Mouse (Mus musculus) lung, postnatal 4 days (tissue): ENCODE measurements around the gene Efcab6.
"Not testable (repeated sequence)": the region's sequence is repeated elsewhere in the genome, so short reads cannot be mapped to it uniquely, and the experiment has no call there.

ENCODE experiments used
- DNase-seq, 2 experiments: peaks; one replicate each; pipeline ENCODE4 v3.0.0; 2021

Efcab6 gene

DNA sequence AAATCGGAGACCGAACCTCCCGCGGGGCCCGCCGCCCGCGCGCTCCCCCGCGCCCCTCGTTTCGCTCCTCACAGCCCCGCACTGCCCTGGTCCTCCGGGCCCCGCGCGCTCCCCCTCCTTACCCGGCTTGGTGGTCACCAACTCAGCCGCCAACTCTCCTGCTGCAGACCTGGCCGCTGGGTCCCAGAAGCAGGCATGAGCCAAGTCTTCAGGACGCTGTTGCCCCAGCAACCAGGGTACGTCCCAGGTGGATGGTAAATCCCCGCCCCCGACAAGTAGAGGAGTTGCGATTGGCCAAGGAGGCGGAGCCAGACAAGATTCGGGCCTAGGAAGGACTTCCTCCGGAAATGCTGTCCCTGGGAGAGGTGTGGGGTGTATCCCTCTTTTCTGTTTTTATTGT is at the start of gene Efcab6:
TSS of gene Efcab6 (minus strand) at position 240 of the 400 bp plus-strand sequence.
- DNase-seq: no peak

DNA sequence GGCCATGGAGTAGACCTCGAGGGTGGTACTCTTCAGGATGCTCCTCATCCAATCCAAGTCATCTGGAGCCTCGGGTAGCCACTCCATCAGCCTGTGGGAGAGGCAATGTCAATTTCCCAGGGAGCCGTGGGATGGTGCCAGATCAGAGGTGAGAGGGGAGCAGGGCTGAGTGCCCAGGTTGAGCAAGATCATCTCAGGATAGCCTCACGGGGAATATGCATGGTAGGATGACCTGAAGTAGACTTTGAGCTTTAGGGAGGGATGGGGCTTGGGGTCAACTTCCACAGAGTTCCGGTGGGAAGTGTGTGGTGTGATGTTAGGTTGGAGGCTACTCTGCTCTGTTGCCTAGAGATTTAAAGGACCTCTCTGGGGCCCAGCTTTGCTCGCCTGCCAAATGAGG is 48.7 kb upstream of the Efcab6 start:
- DNase-seq: no peak

DNA sequence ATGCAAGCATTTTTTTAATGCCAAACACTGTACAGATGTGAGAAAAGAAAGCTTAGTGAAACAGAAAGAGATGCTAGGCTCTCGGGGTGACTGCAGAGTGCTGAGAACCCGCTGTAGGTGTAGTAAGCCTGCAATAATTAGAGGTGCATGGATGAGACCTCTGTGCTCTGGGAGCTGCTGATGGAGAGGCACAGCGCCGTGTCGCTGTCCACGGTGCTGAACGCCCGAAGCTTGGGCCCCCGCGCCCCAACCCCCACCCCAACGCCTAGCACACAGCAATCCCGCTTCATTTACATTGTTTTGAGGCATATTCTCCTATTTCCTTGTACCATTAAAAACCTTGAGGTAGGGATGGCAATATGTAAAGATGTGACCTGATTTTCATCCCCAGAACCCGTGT is 43.7 kb upstream of the Efcab6 start:
- peak in 1 of 2 experiments; percentile 30 for DNase-seq

DNA sequence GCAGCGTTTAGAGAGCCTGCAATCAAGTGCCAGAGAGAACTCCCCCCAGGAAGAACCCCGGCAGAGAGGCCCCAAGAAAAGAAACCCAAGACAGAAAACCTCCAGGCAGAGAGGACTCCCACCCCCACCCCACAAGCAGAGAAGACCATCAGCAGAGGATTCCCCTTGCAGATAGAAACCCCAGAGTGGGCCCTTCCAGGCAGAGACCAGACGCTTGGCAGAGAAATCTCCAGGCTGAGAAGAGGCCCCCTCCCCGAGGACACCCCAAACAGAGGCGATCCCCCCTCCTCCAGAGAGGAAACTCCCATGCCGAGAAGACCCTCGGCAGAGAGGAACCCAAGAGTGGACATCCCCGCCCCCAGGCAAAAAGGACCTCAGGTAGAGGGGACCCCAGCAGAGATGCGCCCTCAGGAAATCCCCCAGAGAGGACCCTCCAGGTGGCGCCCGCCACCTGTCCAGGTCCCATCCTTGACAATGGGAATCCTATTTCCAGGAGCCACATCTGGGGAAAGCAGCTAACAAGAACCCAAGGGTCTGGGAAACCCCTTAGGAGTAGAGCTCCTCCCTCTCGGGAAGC is 40.8 kb upstream of the Efcab6 start:
- no peak for DNase-seq

DNA sequence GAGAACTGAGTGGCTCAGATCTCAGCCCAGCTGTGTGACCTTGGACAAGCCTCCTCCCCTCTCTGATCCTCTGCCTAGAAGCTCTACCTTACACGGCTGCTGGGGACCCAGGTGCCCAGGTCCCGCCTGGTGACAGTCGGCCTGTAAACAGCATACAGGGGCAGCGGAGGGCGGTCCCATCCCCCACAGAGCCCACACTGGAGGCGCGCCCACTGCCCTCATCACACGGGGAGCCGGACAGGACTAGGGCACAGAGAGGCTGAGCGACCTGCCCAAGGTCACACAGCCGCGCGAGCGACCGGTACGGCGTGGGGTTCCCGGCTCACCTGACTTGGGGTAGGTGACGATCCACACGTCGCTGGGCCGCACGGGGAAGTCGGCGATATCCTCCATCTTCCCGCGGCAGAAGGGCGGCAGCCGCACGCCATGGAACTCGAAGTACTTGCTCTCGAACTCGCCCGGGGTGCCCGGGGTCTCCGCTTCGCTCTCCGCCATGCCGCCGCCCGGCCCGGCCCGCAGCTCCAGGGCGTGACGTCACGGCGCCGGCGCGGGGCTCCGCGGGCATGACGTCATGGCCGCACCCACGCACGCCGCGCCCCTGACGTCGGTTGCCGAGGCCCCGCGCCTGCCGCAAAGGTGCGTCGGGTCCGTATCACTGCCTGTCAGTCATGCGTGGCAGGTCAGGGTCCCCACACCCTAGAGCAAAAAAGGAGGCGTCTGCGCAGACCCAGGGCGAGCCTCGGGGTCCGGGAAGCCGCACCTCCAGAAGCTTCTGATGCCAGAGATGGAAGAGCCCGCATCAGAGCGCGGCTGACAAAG is 40.1 kb upstream of the Efcab6 start, which contains the start of gene Sult4a1:
TSS of gene Sult4a1 (minus strand) at position 650 of the 819 bp plus-strand sequence.
- DNase-seq: no peak

DNA sequence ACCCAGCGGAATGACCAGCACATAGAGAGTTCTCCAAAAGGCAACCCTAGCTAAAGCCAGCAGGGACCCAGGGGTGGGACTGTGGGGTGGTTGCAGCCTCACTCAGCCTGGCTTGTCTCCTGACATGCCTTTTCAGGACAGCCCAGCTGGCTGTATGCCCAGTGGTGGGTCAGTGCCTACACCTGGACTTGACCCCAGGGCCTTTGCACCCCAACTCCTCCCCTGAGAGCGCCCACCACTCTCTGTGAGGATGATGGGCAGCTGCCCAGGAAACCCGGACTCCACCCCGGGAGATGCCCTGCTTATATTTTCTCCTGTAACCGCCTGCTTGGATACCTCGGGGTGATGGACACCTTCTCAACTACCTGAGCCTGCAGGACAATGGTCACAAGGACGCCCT is 39.4 kb upstream of the Efcab6 start:
- no peak for DNase-seq

DNA sequence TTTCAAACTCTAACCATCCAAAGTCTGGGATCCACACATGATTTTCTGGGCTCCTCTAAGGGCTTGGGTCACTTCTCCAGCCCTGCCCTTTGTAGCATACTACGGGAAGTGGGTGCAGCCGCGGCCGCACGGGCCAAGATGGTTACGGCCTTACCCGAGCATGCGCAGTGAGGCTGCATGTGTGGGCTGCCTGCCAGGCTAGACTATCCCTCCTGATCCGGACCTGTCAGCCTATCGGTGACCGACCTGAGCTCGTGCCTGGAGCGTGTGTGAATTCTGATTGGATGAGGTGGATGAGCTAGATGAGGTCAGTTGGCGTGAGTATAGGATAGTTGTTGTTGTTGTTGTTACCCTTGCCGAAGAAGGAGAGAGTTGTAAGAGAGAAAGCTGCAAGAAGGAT is 32.4 kb upstream of the Efcab6 start:
- not testable (repeated sequence) for DNase-seq

DNA sequence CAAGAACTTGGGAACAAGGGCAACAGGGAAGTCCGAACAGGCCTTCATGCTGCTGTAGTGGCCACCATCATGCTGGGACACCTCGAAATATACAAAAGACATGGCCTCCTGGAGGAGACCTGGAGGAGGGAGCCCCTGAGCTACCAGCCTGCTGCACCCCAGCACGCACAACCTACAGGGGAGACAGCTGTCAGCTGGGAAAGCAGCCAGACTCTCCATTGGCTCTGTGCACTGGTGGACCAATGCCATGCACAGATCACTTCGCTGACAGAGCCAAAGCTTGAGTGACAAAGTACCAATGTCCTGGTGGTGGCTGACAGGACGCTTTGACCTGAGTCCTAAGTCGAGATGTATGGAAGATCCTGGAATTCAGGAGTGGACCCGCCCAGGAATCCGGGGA is 30.9 kb upstream of the Efcab6 start:
- peak in 1 of 2 experiments; percentile 8 for DNase-seq

DNA sequence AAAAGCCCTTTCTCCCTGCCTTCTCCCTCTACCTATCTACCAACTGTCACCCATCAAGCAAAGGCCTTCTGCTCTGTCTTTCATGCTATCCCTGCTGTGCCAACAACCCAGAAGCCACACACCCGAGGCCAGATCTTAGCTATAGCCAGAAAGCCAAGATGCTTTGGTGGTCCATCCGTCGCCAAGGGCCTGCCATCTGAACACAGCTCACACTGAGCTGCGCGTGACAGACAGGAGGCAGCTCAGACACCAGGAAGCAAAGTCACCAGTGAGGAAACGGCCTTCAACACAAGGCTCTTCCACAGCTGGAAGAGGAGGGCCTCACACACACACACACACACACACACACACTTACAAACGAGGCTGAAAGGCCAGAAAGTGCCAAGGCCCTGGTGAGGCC is 29.7 kb upstream of the Efcab6 start:
- DNase-seq: no peak

DNA sequence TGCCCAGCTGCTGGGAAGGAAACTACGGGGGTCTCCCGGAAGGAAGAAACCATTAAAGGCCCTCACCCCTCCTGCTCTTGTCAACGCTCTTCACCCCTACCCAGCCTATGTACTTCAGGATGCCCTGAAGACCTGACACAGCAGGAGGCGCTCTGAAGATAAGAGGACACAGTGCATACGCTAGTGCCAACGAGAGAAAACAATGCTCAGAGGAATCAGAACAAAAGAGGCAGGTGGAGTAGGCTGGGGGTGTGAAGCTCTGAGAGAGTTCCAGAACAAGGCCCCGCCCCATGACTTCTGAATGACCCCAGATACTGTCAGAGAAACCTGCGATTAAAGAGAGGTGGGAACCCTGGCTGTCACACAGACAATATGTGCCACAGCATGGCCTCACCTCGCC is 21.6 kb upstream of the Efcab6 start:
- DNase-seq: no peak

DNA sequence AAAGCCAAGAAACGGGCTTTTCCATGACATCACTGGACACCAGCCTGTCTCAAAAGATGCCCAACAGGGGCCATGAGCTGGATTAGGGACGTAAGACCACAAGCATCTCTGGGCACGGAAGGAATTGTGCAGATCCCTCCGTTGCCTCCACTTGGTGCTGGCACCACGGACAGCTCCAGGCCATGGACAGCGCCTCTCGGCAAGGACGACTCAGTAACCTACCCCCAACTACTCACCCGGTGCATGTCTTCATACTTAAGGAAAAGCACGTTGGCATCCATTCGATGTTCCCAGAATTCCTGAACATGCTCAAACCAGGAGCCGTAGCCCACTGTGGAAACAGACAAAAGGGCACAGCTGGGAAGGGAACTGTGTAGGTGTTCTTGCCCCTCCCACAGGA is 21.2 kb upstream of the Efcab6 start:
- DNase-seq: peak in 1 of 2 experiments; percentile 15

DNA sequence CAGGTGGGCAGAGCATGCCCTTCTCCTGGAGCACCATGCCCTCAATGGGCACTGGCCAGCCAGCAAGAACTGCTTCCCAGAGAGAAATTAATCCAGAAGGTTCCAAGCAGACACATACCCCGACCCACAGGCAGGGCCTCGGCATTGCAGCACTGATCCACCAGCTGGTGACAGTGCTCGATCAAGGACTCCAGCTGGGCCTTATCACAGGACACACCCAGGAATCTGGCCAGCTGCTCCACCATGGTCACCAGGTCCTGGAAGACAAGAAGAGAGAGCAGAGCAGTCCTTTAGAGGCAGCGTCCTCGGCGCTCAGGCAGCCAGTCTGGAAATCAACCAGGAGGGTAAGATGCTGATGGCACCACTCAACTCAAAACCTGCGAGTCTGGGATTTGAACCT is 14.9 kb upstream of the Efcab6 start:
- DNase-seq: peak; percentile 60 to 86

DNA sequence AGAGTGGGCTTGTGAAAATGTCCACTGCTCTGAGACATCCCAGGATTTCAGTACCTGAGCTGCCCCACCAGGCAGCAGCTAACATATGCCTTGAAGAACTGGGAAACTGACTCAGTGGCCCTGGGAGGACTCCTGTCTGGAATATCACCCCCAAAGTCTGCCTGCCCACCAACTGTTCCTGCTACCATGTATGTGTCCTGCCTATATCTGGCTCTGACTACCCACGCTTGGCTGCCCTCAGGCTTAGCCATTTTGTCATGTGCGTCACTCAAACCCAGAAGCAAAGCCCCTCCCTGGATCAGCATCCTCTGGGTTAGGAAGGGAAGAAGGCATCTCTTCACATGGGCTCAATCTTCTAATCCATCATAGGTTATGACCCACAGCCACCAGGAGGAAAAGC is 14.3 kb upstream of the Efcab6 start:
- no peak for DNase-seq

DNA sequence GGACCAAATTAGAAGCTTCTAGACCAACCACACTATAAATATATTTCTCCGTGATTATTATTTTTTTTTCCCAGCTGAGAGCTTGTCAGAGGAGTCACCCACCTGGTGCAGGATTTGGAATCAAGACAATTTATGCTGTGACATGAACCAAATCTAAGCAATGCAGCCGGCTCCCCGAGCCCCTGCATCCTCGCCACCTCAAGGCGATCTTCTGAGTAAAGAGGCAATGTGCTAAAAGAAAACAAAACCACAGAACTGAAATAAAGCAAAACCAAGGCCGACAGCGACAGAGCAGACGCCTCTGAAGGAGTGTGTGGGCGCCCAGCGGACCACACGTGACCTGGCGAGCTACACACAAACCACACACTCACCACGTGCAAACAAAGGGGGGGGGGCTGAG is 13.5 kb upstream of the Efcab6 start:
- DNase-seq: no peak

DNA sequence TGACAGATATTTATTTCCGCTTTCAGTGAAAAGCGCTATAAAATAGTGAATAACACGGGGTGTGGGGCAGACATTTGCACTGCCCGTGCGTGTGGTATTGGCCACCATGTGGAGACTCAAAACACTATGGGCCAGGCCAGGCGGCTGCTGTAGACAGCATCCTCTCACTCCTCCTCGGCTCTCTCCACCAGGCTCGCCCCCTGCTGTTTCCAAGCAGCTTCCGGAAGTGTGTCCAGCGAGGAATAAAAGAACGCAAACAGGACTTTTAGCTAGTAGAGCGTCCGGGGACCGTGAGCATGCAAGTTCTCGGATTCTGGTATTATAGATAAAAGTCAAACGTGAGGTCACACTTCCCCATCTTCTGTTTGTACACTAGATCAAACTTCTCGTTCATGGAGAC is 12.0 kb upstream of the Efcab6 start:
- DNase-seq: no peak

DNA sequence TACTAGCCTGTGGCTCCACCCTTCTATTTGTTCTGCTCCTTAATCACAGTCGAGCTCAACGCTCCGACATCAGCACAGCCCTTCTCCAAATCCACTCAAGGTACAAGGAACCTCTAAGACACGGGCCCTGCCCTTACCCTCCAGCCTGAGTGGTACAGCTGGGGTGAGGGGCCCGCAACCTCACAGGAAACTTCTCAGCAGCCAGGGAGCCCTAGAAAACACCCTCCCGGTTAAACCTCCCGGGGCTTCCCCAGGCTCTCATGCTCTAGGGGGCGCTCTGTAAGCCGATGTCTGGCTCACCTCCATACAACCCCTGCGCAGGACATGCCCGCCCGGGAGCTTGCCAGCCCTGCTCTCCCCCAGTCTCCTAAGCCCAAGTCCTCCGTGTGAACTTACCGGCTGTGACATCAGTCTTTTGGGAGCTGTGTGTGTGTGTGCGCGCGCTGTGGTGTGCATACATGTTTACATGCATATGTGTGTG is 9.6 kb upstream of the Efcab6 start:
- peak in 1 of 2 experiments; percentile 14 for DNase-seq

DNA sequence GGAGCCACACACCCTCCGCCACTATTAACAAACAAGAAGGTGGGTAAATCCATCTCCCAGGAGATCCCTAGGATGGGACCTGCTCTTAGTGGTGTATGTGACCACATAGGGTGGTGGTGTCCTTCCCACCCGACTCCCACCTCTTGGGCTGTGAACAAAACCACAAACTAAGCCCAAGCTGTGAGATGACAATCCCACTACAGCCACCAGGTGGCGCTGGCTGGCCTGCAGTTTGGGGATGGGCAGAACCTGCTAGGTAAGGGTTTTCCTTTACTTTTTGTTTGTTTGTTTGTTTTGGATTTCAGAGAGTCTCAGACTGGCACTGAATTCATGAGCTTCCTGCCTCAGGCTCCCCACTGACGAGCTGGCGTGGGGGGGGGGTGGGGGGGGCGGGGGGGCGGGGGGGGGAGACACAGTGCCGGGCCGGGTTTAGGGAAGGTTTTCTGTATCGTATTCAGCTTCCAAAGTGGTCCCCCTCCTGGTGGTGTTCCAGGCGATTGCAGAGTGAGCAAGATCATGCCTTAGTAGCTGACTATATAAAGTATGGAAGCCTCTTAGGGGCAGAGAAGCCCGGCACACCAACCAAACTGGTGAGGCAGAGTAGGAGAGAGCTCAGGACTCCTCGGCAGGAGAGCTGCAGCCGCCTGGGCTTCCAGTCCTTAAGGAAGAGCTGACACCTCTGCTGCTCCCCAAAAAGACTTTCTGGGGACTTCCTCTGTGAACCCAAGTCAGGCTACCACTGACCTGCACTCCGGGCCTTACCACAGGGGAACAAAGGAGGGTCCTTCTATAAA is 8.9 kb upstream of the Efcab6 start:
- DNase-seq: peak; percentile 39 to 61

DNA sequence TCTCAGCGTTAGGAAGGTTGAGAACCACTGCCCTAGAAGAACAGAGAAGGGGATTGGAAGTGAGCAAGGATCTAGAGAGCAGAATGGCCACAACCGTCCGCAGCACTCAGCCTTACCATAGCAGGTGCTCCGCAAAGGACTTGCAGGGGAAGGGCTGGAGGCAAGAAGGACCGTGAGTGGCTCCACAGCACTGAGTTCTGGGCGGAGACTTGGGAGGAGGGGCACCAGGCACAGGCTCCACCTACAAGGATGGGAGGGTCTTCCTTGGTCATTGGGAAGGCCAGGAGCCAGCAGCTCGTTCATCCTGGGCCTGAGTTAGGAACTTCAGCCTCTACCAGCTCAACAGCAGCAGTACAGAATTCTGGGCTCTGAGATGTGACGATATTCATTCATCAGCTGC is 7.9 kb upstream of the Efcab6 start:
- DNase-seq: no peak

DNA sequence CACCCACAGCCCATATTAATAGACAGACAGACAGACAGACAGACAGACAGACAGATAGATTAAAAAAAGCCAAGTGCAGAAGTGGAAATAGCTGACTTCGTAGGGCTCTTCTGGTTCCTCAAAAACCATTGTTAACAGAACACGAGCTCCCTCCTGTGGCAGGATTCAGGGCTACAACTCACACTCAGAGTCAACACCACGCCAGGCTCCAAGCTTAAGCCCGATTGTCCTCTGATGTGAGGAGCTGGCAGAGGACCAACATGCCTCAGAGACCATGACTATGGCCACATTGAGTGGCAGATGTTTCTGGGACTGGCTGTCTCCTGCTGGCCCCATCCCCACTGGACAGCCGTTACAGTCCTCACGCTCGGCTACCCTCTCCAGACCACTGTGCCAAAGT is 7.0 kb upstream of the Efcab6 start:
- DNase-seq: peak; percentile 70 to 76

DNA sequence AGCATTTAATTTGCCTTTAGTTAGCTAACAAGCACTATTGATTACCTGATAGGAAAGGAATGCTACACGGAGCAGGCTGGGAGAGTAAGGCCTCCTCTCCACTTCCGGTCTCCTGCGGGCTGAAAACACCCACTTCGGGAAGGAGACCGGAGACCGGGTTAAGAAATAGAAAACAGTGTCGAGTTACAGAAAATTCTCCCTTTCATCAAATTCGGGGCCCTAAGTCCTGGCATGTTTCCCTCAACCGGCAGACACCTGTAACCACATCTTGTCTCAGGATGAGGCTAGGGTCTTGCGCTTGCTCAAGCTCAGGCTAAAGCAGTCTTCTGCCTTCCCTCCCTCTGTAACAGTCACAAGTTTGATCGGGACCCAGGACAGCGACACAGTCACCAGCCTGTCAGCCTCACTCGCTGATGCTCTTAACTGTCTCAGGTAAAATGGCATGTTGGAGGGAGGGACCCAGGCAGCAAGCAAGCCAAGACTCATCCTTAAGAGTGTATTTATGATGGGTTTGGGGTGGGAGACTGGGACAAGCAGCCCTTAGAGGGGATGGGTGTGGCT is 5.0 kb upstream of the Efcab6 start:
- no peak for DNase-seq

DNA sequence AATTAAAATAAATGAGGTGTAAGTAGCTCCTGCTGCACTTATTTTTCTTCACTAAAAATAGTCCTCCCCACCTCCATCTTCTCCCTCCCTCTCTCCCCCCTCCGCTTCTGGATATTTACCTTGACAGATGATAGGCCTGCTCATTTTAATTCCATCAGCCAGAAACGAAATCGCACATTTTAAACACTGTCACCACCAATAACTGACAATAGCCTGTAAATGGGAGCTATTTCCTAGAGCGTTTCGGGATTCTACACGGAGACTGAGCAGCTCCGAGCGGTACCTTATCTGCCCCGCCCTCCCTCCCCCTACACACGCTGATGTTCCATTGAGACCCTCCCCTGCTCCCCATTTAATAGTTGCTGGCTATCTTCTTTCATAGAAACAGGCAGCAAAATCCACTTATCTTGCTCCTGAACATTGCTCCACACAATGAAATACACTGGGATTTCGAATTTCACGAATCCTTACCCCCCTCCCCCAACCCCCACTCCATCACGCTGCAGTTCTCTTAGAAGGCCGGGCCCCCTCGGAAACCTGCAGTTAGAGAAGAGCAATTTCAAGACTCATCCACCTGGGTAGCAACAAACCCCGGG is 4.4 kb upstream of the Efcab6 start:
- DNase-seq: no peak

DNA sequence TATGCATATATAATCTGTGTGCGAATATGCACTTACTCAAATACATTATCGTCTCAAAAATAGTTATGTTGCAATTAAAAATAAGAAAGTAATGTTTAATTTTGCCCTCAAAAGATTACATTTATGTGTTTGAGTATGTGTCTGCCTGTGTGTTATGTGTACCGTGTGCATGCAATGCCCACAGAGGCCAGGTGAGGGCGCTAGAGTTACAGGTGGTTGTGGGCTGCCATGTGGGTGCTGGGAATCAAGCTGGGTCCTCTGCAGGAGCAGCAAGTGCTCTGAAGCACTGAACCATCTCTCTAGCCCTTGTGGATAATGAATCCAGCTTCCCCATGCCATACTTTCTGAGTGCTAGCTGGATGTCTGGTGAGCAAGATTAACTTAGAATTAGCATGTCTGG is 522 bp upstream of the Efcab6 start:
- DNase-seq: no peak

DNA sequence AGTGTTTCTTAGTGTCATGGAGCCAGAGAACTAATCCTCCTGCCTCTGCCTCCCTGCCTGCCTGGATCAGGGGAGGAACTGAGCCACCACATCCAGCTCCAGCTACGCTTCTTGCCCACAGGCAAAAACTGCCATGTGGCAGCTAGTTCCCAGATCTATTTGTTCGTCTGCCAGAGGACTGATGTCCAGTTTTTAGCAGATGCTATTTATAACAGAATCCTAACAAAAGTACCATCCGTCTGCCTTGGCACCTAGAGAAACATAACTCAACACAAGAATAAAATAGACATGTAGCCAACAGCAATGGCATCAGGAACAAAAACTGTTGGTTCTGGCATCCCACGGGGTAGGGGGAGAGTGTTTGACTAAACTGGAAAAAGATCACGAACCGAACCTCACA is 6.3 kb downstream of the Efcab6 start:
- DNase-seq: no peak
